Mouse (Mus musculus) subcutaneous adipose tissue, adult 2 months (tissue): ENCODE measurements around the gene Dr1. TPM values are rescaled to one million over a fixed set of nuclear protein-coding genes. Genes with fewer than 3 reads are reported as not detected.

Experiments used
- polyA plus RNA-seq: library from polyadenylated mRNA; depleted of rRNA; stranded (reverse); fragments of >200 nt; gene quantifications from 2 replicates; pipeline ENCODE4 v1.2.3, GENCODE M21; 2012; ENCODE audit warnings: low replicate concordance; rRNA removed

Dr1 gene
- polyA plus RNA-seq: 12.5 and 17.7 TPM in 2 replicates

GRCm38 (mm10) chr5:108268127-108269062 lies at the start of gene Dr1:
TSS of gene Dr1 (plus strand) at chr5:108268897.

GRCm38 (mm10) chr5:108312224-108313064 lies 43.7 kb downstream of the Dr1 start, which contains the start of gene Pigg:
TSS of gene Pigg (plus strand) at chr5:108312609.

Other genes with a start within 250 kb of the Dr1 start
- 5.9 and 15.5 TPM in 2 replicates for gene Mtf2, start 203.2 kb upstream of the Dr1 start, polyA plus RNA-seq
- gene Tmed5, start 136.3 kb upstream of the Dr1 start, polyA plus RNA-seq: 115 and 186 TPM in 2 replicates
- gene Ccdc18, start 136.0 kb upstream of the Dr1 start, polyA plus RNA-seq: 0.08 TPM in 1 of 2 replicates, not detected in the other
- gene Pigg, start 43.7 kb downstream of the Dr1 start, polyA plus RNA-seq: 10.8 and 11.0 TPM in 2 replicates
- 8.5 and 15.4 TPM in 2 replicates for gene Gm42517, start 99.0 kb downstream of the Dr1 start, polyA plus RNA-seq
- gene Pde6b, start 119.5 kb downstream of the Dr1 start, polyA plus RNA-seq: not detected in 2 replicates
- 54.7 and 110 TPM in 2 replicates for gene Atp5k, start 165.6 kb downstream of the Dr1 start, polyA plus RNA-seq
- 10.9 and 26.9 TPM in 2 replicates for gene Mfsd7a, start 180.0 kb downstream of the Dr1 start, polyA plus RNA-seq
- 7.9 and 13.6 TPM in 2 replicates for gene Pcgf3, start 192.3 kb downstream of the Dr1 start, polyA plus RNA-seq